Mouse (Mus musculus) hindbrain, embryonic 12.5 days (tissue): ENCODE measurements at regions not wholly inside any gene's neighbourhood (a gene's known extent, or its start where the extent isn't known, plus 50 kb on each side); places are given as distances from the start of the nearest gene placed in this dataset.
A peak's percentile ranks its signal among the peaks of the same experiment; 100 is the strongest.
"Not testable (repeated sequence)": the region's sequence is repeated elsewhere in the genome, so short reads cannot be mapped to it uniquely, and the experiment has no call there.

ENCODE experiments used
- ATAC-seq: fragments of 200-750 bp; cut with Nextera tagmentation; 2 replicates; pipeline ENCODE4 v1.8.0; 2017; ENCODE audit warnings: moderate TSS enrichment; ENCODE audit not compliant: low FRiP score
- H3K27ac ChIP-seq: fragments of 300-500 bp; sonication (generic); 2 replicates; pipeline ENCODE4 v1.5.1; 2016; ENCODE audit warnings: mild to moderate bottlenecking
- H3K27me3 ChIP-seq: fragments of 300-500 bp; sonication (generic); 2 replicates; pipeline ENCODE4 v1.6.1; 2016; ENCODE audit warnings: mild to moderate bottlenecking
- H3K36me3 ChIP-seq: fragments of 300-500 bp; sonication (generic); 2 replicates; pipeline ENCODE4 v1.6.1; 2016; ENCODE audit warnings: mild to moderate bottlenecking
- H3K4me1 ChIP-seq: fragments of 300-500 bp; sonication (generic); 2 replicates; pipeline ENCODE4 v1.6.1; 2016
- H3K4me2 ChIP-seq: fragments of 300-500 bp; sonication (generic); replicated peaks from 2 replicates; pipeline ENCODE4 v1.6.1; 2016; ENCODE audit warnings: mild to moderate bottlenecking
- H3K4me3 ChIP-seq: fragments of 300-500 bp; sonication (generic); 2 replicates; pipeline ENCODE4 v1.5.1; 2016; ENCODE audit warnings: mild to moderate bottlenecking
- H3K9ac ChIP-seq: fragments of 300-500 bp; sonication (generic); 2 replicates; pipeline ENCODE4 v1.6.1; 2016; ENCODE audit warnings: mild to moderate bottlenecking, moderate library complexity
- H3K9me3 ChIP-seq: fragments of 300-500 bp; sonication (generic); replicated peaks from 2 replicates; pipeline ENCODE4 v1.6.1; 2016; ENCODE audit warnings: mild to moderate bottlenecking
- WGBS: fragments of 180-500 bp; shearing (Covaris S2); methylation state at CpG from one replicate; pipeline ENCODE4 v1.1.7; 2016; 5-methylcytosine and 5-hydroxymethylcytosine counted together

- no peak overlapping the region for H3K4me2 ChIP-seq
- H3K4me3 ChIP-seq: no peak overlapping the region
- no peak for ATAC-seq
- no peaks in the 10 kb centered on the region for H3K9me3 ChIP-seq
- no peaks in the 10 kb centered on the region for H3K4me1 ChIP-seq
- H3K27ac ChIP-seq: no peak overlapping the region
- no peaks in the 10 kb centered on the region for H3K36me3 ChIP-seq
- no peak overlapping the region for H3K9ac ChIP-seq
- 92% methylated on average over 3 of the region's 3 CpGs for WGBS
- H3K27me3 ChIP-seq: no peaks in the 10 kb centered on the region
Measured at GRCm38 (mm10) chr4:51868250-51868649, 570.8 kb upstream of the Smc2 start.

- not testable (repeated sequence) for H3K27ac ChIP-seq, ATAC-seq, H3K36me3 ChIP-seq, H3K4me3 ChIP-seq, H3K9me3 ChIP-seq, H3K4me1 ChIP-seq, H3K27me3 ChIP-seq, H3K9ac ChIP-seq, H3K4me2 ChIP-seq
Measured at GRCm38 (mm10) chr4:51868716-51869115, 570.3 kb upstream of the Smc2 start.

GRCm38 (mm10) chr4:51885460-51885859 is 553.6 kb upstream of the Smc2 start:
- Histone ChIP-seq H3K27ac (no peak overlapping the region), H3K4me3 (no peak overlapping the region), H3K27me3 (no peaks in the 10 kb centered on the region), H3K36me3 (no peaks in the 10 kb centered on the region), H3K4me2 (no peak overlapping the region), H3K9me3 (no peaks in the 10 kb centered on the region), H3K9ac (no peak overlapping the region), H3K4me1 (no peaks in the 10 kb centered on the region)
- WGBS: 78% methylated on average over 4 of the region's 4 CpGs
- ATAC-seq: no peak

GRCm38 (mm10) chr4:51889280-51889679 is 549.8 kb upstream of the Smc2 start:
- no peaks in the 10 kb centered on the region for H3K27me3 ChIP-seq

GRCm38 (mm10) chr4:51928245-51928644 is 510.8 kb upstream of the Smc2 start:
- Histone ChIP-seq H3K4me1 (no peaks in the 10 kb centered on the region), H3K4me2 (no peak overlapping the region), H3K9me3 (no peaks in the 10 kb centered on the region), H3K27ac (no peak overlapping the region), H3K4me3 (no peak overlapping the region), H3K27me3 (no peaks in the 10 kb centered on the region), H3K9ac (no peak overlapping the region), H3K36me3 (no peaks in the 10 kb centered on the region)
- peak; percentile 63 for ATAC-seq

More at GRCm38 (mm10) chr4:51889280-51889679, 549.8 kb upstream of the Smc2 start:
- Histone ChIP-seq H3K4me3 (no peak overlapping the region), H3K4me1 (no peaks in the 10 kb centered on the region), H3K4me2 (no peak overlapping the region), H3K9me3 (no peaks in the 10 kb centered on the region), H3K27ac (no peak overlapping the region), H3K9ac (no peak overlapping the region), H3K36me3 (no peaks in the 10 kb centered on the region)
- ATAC-seq: no peak
- WGBS: 86% methylated on average over 2 of the region's 2 CpGs

- Histone ChIP-seq H3K9me3 (no peaks in the 10 kb centered on the region), H3K27me3 (no peaks in the 10 kb centered on the region), H3K27ac (no peak overlapping the region), H3K9ac (no peak overlapping the region), H3K36me3 (no peaks in the 10 kb centered on the region), H3K4me2 (no peak overlapping the region), H3K4me1 (no peaks in the 10 kb centered on the region), H3K4me3 (no peak overlapping the region)
- WGBS: 95% methylated on average over 10 of the region's 10 CpGs
- no peak for ATAC-seq
Measured at GRCm38 (mm10) chr4:51969751-51970150, 469.3 kb upstream of the Smc2 start.

GRCm38 (mm10) chr4:51978962-51979361 is 460.1 kb upstream of the Smc2 start:
- no peak overlapping the region for H3K9ac ChIP-seq
- no peaks in the 10 kb centered on the region for H3K4me1 ChIP-seq
- no peak overlapping the region for H3K4me3 ChIP-seq
- H3K27me3 ChIP-seq: no peaks in the 10 kb centered on the region
- no peaks in the 10 kb centered on the region for H3K9me3 ChIP-seq
- H3K4me2 ChIP-seq: no peak overlapping the region
- ATAC-seq: no peak
- 87% methylated on average over 8 of the region's 8 CpGs for WGBS
- H3K36me3 ChIP-seq: no peaks in the 10 kb centered on the region
- no peak overlapping the region for H3K27ac ChIP-seq

- no peak for ATAC-seq
- 85% methylated on average over 2 of the region's 2 CpGs for WGBS
- Histone ChIP-seq H3K4me1 (no peaks in the 10 kb centered on the region), H3K4me2 (no peak overlapping the region), H3K36me3 (no peaks in the 10 kb centered on the region), H3K27me3 (no peaks in the 10 kb centered on the region), H3K9me3 (no peaks in the 10 kb centered on the region), H3K9ac (no peak overlapping the region), H3K27ac (no peak overlapping the region), H3K4me3 (no peak overlapping the region)
Measured at GRCm38 (mm10) chr4:51992482-51992881, 446.6 kb upstream of the Smc2 start.

- no peak overlapping the region for H3K4me2 ChIP-seq
- 88% methylated on average over 11 of the region's 11 CpGs for WGBS
- H3K9me3 ChIP-seq: no peaks in the 10 kb centered on the region
- no peaks in the 10 kb centered on the region for H3K36me3 ChIP-seq
- H3K9ac ChIP-seq: no peak overlapping the region
- no peak for ATAC-seq
- no peaks in the 10 kb centered on the region for H3K4me1 ChIP-seq
- no peaks in the 10 kb centered on the region for H3K27me3 ChIP-seq
- H3K27ac ChIP-seq: no peak overlapping the region
- no peak overlapping the region for H3K4me3 ChIP-seq
Measured at GRCm38 (mm10) chr4:52036765-52037353, 402.2 kb upstream of the Smc2 start.

GRCm38 (mm10) chr4:52043404-52043803 is 395.6 kb upstream of the Smc2 start:
- WGBS: 93% methylated on average over 1 of the region's 1 CpGs
- Histone ChIP-seq H3K36me3 (no peaks in the 10 kb centered on the region), H3K9ac (no peak overlapping the region), H3K4me3 (no peak overlapping the region), H3K9me3 (no peaks in the 10 kb centered on the region), H3K4me2 (no peak overlapping the region), H3K27ac (no peak overlapping the region), H3K4me1 (no peaks in the 10 kb centered on the region), H3K27me3 (no peaks in the 10 kb centered on the region)
- ATAC-seq: no peak

GRCm38 (mm10) chr4:52050948-52051347 is 388.1 kb upstream of the Smc2 start:
- H3K27ac ChIP-seq: no peak overlapping the region
- no peak overlapping the region for H3K9ac ChIP-seq
- 82% methylated on average over 4 of the region's 4 CpGs for WGBS

GRCm38 (mm10) chr4:52056031-52056430 is 383.0 kb upstream of the Smc2 start:
- no peaks in the 10 kb centered on the region for H3K9me3 ChIP-seq
- H3K4me1 ChIP-seq: no peaks in the 10 kb centered on the region
- no peak overlapping the region for H3K4me3 ChIP-seq
- no peak overlapping the region for H3K27ac ChIP-seq
- no peak for ATAC-seq
- no peak overlapping the region for H3K9ac ChIP-seq
- no peak overlapping the region for H3K4me2 ChIP-seq
- H3K27me3 ChIP-seq: no peaks in the 10 kb centered on the region
- no peaks in the 10 kb centered on the region for H3K36me3 ChIP-seq

More at GRCm38 (mm10) chr4:52050948-52051347, 388.1 kb upstream of the Smc2 start:
- Histone ChIP-seq H3K4me2 (no peak overlapping the region), H3K9me3 (no peaks in the 10 kb centered on the region), H3K4me1 (no peaks in the 10 kb centered on the region), H3K36me3 (no peaks in the 10 kb centered on the region), H3K27me3 (no peaks in the 10 kb centered on the region), H3K4me3 (no peak overlapping the region)
- ATAC-seq: no peak

GRCm38 (mm10) chr4:52060031-52060430 is 379.0 kb upstream of the Smc2 start:
- Histone ChIP-seq H3K27ac (no peak overlapping the region), H3K27me3 (no peaks in the 10 kb centered on the region), H3K4me2 (no peak overlapping the region), H3K36me3 (no peaks in the 10 kb centered on the region), H3K9me3 (no peaks in the 10 kb centered on the region), H3K4me1 (no peaks in the 10 kb centered on the region), H3K4me3 (no peak overlapping the region), H3K9ac (no peak overlapping the region)
- ATAC-seq: no peak
- WGBS: 66% methylated on average over 3 of the region's 3 CpGs
